Mouse (Mus musculus): ENCODE results near the gene Itpripl2. TPM values are rescaled to one million over a fixed set of nuclear protein-coding genes. Genes with fewer than 3 reads are reported as not detected.

Itpripl2 gene
- total and polyA plus RNA-seq, 3 experiments, result 7.9 to 23.3 (median 19.0) TPM

GRCm38 (mm10) chr7:118526967-118527366 lies 35.2 kb upstream of the Itpripl2 start:
- Histone ChIP-seq H3K36me3 (ENCODE audit: control insufficient read depth, insufficient read depth, low read length) (no peaks in the 10 kb centered on the region), H3K4me1 (ENCODE audit: control insufficient read depth, insufficient read depth, low read length) (no peaks in the 10 kb centered on the region), H3K9ac (ENCODE audit: low read depth, low read length) (no peak overlapping the region), H3K27me3 (ENCODE audit: control insufficient read depth, insufficient read depth, low read length) (no peaks in the 10 kb centered on the region), H3K4me3 (no peak overlapping the region), H3K27ac (no peak overlapping the region), H3K79me2 (replicated peaks; ENCODE audit: control insufficient read depth, insufficient read depth, low read length) (no peaks in the 10 kb centered on the region)
- DNase-seq, result no peak
- TF ChIP-seq POLR2A (IDR thresholded peaks at IDR 0.05; ENCODE audit: insufficient read depth, low read depth, low read length) (no peak), EP300 (IDR thresholded peaks at IDR 0.05; ENCODE audit: insufficient read depth, low read depth, low read length) (no peak), CTCF (IDR thresholded peaks at IDR 0.05) (no peak)
- intact Hi-C loops (cut with DNase I), result no loop called here
- WGBS, result 74% methylated on average over 4 of the region's 4 CpGs

GRCm38 (mm10) chr7:118522077-118522476 lies 30.3 kb upstream of the Itpripl2 start:
- H3K4me3 ChIP-seq, result no peak overlapping the region
- H3K27ac ChIP-seq, result no peak overlapping the region
- H3K4me1 ChIP-seq (ENCODE audit: control insufficient read depth, insufficient read depth, low read length), result peaks cover 2% of the 10 kb centered on the region; the same call in 1 of the 2 replicates
- no peak for TF ChIP-seq CTCF (IDR thresholded peaks at IDR 0.05)
- no peak for TF ChIP-seq EP300 (IDR thresholded peaks at IDR 0.05; ENCODE audit: insufficient read depth, low read depth, low read length)
- no peak for TF ChIP-seq POLR2A (IDR thresholded peaks at IDR 0.05; ENCODE audit: insufficient read depth, low read depth, low read length)
- H3K36me3 ChIP-seq (ENCODE audit: control insufficient read depth, insufficient read depth, low read length), result no peaks in the 10 kb centered on the region
- intact Hi-C loops (cut with DNase I), result no loop called here
- H3K79me2 ChIP-seq (replicated peaks; ENCODE audit: control insufficient read depth, insufficient read depth, low read length), result no peaks in the 10 kb centered on the region
- WGBS, result 40% methylated on average over 5 of the region's 5 CpGs
- no peak for DNase-seq
- H3K9ac ChIP-seq (ENCODE audit: low read depth, low read length), result no peak overlapping the region
- no peaks in the 10 kb centered on the region for H3K27me3 ChIP-seq (ENCODE audit: control insufficient read depth, insufficient read depth, low read length)

- Histone ChIP-seq H3K4me3 (no peak overlapping the region), H3K9ac (ENCODE audit: low read depth, low read length) (no peak overlapping the region), H3K27me3 (ENCODE audit: control insufficient read depth, insufficient read depth, low read length) (no peaks in the 10 kb centered on the region), H3K4me1 (ENCODE audit: control insufficient read depth, insufficient read depth, low read length) (peaks cover 2% of the 10 kb centered on the region; the same call in 1 of the 2 replicates), H3K36me3 (ENCODE audit: control insufficient read depth, insufficient read depth, low read length) (no peaks in the 10 kb centered on the region), H3K27ac (no peak overlapping the region), H3K79me2 (replicated peaks; ENCODE audit: control insufficient read depth, insufficient read depth, low read length) (no peaks in the 10 kb centered on the region)
- intact Hi-C loops (cut with DNase I), result loop anchor here (2.0 kb wide), 1 partner anchor 27 kb away; no protein-coding TSS in a partner anchor
- DNase-seq, result no peak
- 80% methylated on average over 8 of the region's 8 CpGs for WGBS
- TF ChIP-seq CTCF (IDR thresholded peaks at IDR 0.05) (no peak), EP300 (IDR thresholded peaks at IDR 0.05; ENCODE audit: insufficient read depth, low read depth, low read length) (no peak), POLR2A (IDR thresholded peaks at IDR 0.05; ENCODE audit: insufficient read depth, low read depth, low read length) (no peak)
Measured at GRCm38 (mm10) chr7:118519661-118520060, 27.9 kb upstream of the Itpripl2 start.

GRCm38 (mm10) chr7:118518687-118519086 lies 26.9 kb upstream of the Itpripl2 start:
- Histone ChIP-seq H3K4me3 (no peak overlapping the region), H3K36me3 (ENCODE audit: control insufficient read depth, insufficient read depth, low read length) (no peaks in the 10 kb centered on the region), H3K4me1 (ENCODE audit: control insufficient read depth, insufficient read depth, low read length) (peaks cover 2% of the 10 kb centered on the region; the same call in 1 of the 2 replicates), H3K79me2 (replicated peaks; ENCODE audit: control insufficient read depth, insufficient read depth, low read length) (no peaks in the 10 kb centered on the region), H3K27me3 (ENCODE audit: control insufficient read depth, insufficient read depth, low read length) (no peaks in the 10 kb centered on the region), H3K27ac (no peak overlapping the region), H3K9ac (ENCODE audit: low read depth, low read length) (no peak overlapping the region)
- TF ChIP-seq EP300 (IDR thresholded peaks at IDR 0.05; ENCODE audit: insufficient read depth, low read depth, low read length), result no peak
- TF ChIP-seq POLR2A (IDR thresholded peaks at IDR 0.05; ENCODE audit: insufficient read depth, low read depth, low read length), result no peak
- no peak for TF ChIP-seq CTCF (IDR thresholded peaks at IDR 0.05)
- 3% methylated on average over 18 of the region's 18 CpGs for WGBS
- peak; percentile 82 to 90 for DNase-seq
- intact Hi-C loops (cut with DNase I), result loop anchor here (1.0 to 2.0 kb wide), 3 partner anchors 26 to 214 kb away; partner anchors contain the start of gene Syt17

GRCm38 (mm10) chr7:118517819-118518218 lies 26.0 kb upstream of the Itpripl2 start:
- intact Hi-C loops (cut with DNase I), result loop anchor here (1.0 to 2.0 kb wide), 3 partner anchors 25 to 214 kb away; partner anchors contain the start of gene Syt17
- DNase-seq, result peak; percentile 18 to 37
- WGBS, result 62% methylated on average over 2 of the region's 2 CpGs

GRCm38 (mm10) chr7:118508556-118508955 lies 16.8 kb upstream of the Itpripl2 start:
- no peak for DNase-seq
- WGBS, result 33% methylated on average over 7 of the region's 7 CpGs
- H3K4me1 ChIP-seq (ENCODE audit: control insufficient read depth, insufficient read depth, low read length), result peaks cover 3% of the 10 kb centered on the region
- no peaks in the 10 kb centered on the region for H3K36me3 ChIP-seq (ENCODE audit: control insufficient read depth, insufficient read depth, low read length)
- H3K27ac ChIP-seq, result no peak overlapping the region
- H3K27me3 ChIP-seq (ENCODE audit: control insufficient read depth, insufficient read depth, low read length), result no peaks in the 10 kb centered on the region
- TF ChIP-seq POLR2A (IDR thresholded peaks at IDR 0.05; ENCODE audit: insufficient read depth, low read depth, low read length), result no peak
- no peak for TF ChIP-seq EP300 (IDR thresholded peaks at IDR 0.05; ENCODE audit: insufficient read depth, low read depth, low read length)
- H3K4me3 ChIP-seq, result no peak overlapping the region
- no peaks in the 10 kb centered on the region for H3K79me2 ChIP-seq (replicated peaks; ENCODE audit: control insufficient read depth, insufficient read depth, low read length)
- intact Hi-C loops (cut with DNase I), result no loop called here
- no peak overlapping the region for H3K9ac ChIP-seq (ENCODE audit: low read depth, low read length)

More at GRCm38 (mm10) chr7:118517819-118518218, 26.0 kb upstream of the Itpripl2 start:
- no peak overlapping the region for H3K4me3 ChIP-seq
- H3K36me3 ChIP-seq (ENCODE audit: control insufficient read depth, insufficient read depth, low read length), result no peaks in the 10 kb centered on the region
- no peak for TF ChIP-seq POLR2A (IDR thresholded peaks at IDR 0.05; ENCODE audit: insufficient read depth, low read depth, low read length)
- peak; percentile 54 for TF ChIP-seq CTCF (IDR thresholded peaks at IDR 0.05)
- H3K27ac ChIP-seq, result no peak overlapping the region
- no peaks in the 10 kb centered on the region for H3K79me2 ChIP-seq (replicated peaks; ENCODE audit: control insufficient read depth, insufficient read depth, low read length)
- H3K9ac ChIP-seq (ENCODE audit: low read depth, low read length), result no peak overlapping the region
- H3K4me1 ChIP-seq (ENCODE audit: control insufficient read depth, insufficient read depth, low read length), result peaks cover 2% of the 10 kb centered on the region; the same call in 1 of the 2 replicates
- no peaks in the 10 kb centered on the region for H3K27me3 ChIP-seq (ENCODE audit: control insufficient read depth, insufficient read depth, low read length)
